Mouse (Mus musculus) spleen, postnatal 14 days (tissue): ENCODE measurements around the gene Slc22a12.
A peak's percentile ranks its signal among the peaks of the same experiment; 100 is the strongest.

Experiments
- DNase-seq, 2 experiments: peaks; one replicate each; pipeline ENCODE4 v3.0.0; 2021 to 2022; ENCODE audit warnings: low spot score in 2 of 2

The Slc22a12 gene

GRCm38 (mm10) chr19:6494032-6494431 is 48.8 kb downstream of the Slc22a12 start:
- DNase-seq: no peak

DNA sequence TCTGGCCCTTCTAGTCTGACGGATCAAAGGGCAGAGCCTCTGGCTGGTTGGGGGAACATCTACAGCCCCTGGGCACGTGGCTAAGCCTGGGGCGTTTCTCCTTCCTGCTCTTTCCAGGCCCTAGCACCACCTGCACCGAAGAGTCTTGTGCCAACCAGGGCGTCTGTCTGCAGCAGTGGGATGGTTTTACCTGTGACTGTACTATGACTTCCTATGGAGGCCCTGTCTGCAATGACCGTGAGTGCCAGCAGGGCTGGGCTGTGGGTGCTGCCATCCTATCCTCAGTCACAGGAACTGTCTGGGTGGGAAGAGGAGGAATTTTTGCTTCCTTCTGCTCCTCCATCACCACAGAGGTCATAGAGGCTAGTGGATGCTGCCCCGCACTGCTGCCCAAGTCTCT is 49.6 kb downstream of the Slc22a12 start:
- DNase-seq: no peak

- DNase-seq: peak in 1 of 2 experiments; percentile 47
Observed at GRCm38 (mm10) chr19:6492124-6492523, 50.7 kb downstream of the Slc22a12 start.

GRCm38 (mm10) chr19:6491538-6491937 is 51.3 kb downstream of the Slc22a12 start:
- no peak for DNase-seq

DNA sequence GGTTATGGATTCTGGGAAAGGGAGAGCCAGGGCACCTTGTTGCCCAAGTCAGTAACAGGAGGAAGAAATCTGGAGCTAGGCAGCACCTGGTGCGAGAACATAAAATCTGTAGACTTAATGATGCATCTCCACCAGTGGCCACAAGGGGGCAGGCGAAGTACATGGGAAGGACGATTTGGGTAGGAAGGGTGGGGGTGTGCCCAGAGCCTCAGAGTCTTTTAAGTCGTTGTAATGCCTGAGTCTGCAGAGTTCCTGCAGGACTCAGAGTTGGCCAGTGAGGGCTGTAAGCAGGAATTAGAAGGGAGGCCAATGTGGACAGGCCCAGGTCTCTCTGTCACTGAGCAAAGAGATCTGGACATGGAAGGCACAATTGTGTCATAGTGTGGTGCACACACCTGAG is 53.8 kb downstream of the Slc22a12 start:
- peak; percentile 60 to 79 for DNase-seq
